Mouse (Mus musculus) gastrocnemius, postnatal 25 days (tissue): ENCODE results near the gene Olfr1427. TPM values are rescaled to one million over a fixed set of nuclear protein-coding genes. Genes with fewer than 3 reads are reported as not detected.
"Not testable (repeated sequence)": the region's sequence is repeated elsewhere in the genome, so short reads cannot be mapped to it uniquely, and the experiment has no call there.

Source experiments
- DNase-seq: peaks from one replicate; pipeline ENCODE4 v3.0.0; 2022
- long read RNA-seq, 2 experiments: library from polyadenylated mRNA; stranded (forward); transcript quantifications; one replicate each; pipeline ENCODE4 v2.0.0; 2021
- total RNA-seq, 2 experiments: library from RNA; stranded (reverse); gene quantifications; 1 replicate in 1 of 2; 2 replicates in 1 of 2; pipeline ENCODE4 v1.2.3; 2021

Gene Olfr1427
- not detected for total RNA-seq
- long read RNA-seq, experiment 1, result 0 reads
- long read RNA-seq, experiment 2, result 0 reads

DNA sequence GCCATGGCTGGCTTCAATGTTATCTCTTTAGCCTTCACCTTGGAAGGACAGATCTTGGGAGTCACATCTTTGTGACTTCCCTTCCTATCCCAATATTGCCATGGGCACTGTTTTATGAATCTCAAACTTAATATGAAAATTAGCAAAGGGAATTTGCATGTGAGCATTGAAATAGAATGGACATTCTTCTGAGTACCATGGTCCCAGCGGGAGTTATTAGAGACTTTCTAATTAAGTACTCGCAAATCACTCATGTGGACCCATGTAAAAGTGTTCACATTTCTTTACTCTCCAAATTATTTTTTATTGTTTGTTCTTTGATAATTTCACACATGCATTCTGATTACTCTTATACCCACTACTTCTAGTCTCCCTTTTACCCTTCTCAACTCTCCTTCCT, at the start of gene Olfr1427:
TSS of gene Olfr1427 (minus strand) at position 101 of the 400 bp plus-strand sequence.
- no peak for DNase-seq

DNA sequence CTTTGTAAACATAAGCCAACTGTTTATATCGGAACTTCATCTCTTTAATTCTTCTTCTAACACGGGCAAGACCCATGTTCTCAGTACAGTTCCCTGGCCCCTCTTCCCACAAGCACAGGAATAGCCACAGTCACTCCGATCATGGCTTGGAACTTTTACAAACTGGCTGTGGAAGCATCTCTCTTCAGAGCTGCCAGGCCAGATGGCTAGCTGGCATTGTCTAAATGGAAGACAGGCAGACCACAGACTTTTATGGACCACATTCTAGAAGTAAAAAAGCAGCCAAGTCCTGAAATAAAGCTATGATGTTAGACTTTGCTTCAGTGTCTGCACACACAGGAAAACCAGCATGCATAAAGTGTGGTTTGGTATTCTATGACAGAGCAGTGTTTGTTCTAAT, 42.3 kb upstream of the Olfr1427 start:
- DNase-seq, result no peak

GRCm38 (mm10) chr19:12143356-12143755, 40.2 kb upstream of the Olfr1427 start:
- peak; percentile 24 for DNase-seq

DNA sequence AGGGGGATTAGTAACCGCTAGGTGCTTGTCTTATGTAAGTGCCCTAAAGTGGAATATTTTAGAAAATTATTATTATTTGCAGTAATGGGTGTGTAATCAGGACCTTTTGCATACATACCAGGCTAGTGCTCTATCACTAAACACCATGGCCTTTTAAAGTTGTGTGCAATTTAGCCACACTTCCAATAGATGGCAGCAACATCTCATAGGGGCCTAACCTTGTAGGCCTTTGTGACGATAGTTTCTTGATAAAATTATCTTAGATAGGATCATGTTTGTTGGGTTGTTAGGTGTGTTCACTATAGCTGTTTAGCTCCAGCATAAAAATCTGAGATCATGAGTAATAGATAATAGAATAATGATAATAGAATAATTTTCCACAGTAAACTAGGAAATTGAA, 31.2 kb upstream of the Olfr1427 start:
- DNase-seq, result no peak

DNA sequence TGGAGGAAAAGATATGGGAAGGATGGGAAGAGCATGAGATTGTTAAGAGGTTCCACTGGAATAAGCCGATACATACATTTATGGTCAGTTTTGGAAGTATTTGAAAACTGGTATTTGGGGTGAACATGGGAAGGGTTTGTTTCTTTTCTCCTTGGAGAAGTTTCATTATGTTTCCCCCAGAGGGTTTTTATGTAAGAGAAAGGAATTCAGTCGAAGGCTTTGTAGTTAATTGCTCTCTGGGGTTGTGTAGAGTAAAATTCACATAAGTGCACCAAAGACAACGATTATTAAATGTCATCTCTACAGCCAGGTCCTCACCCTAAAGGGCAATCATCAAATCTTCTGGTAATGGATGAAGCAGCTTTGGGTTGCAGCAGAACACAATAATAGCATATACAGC, 20.0 kb upstream of the Olfr1427 start, which contains the start of gene Olfr76:
TSS of gene Olfr76 (minus strand) at position 101 of the 400 bp plus-strand sequence.
- DNase-seq, result no peak

GRCm38 (mm10) chr19:12116464-12116863, 13.3 kb upstream of the Olfr1427 start:
- no peak for DNase-seq

GRCm38 (mm10) chr19:12115797-12116196, 12.7 kb upstream of the Olfr1427 start, which contains the start of gene Olfr1428:
Gene Olfr1428, minus strand, starts transcription at chr19:12115897.
- no peak for DNase-seq

DNA sequence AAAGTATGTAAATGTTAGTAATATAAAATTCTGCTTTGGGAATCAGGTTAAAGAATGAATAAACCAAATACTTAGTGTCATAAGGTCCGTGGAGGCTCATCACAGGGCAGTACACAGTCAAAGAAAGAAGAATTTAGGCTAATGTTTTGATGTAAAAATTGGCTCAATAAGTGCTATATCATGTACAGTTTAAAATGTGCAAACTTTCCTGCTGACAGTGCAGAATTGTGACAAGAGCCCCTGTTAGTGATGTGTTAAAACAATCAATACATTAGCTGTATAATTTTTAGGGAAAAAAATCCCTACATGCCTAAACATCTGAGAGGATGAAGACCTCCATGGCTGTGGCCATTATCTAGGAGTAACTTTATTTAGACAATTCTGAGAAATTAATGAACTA, 10.7 kb upstream of the Olfr1427 start:
- no peak for DNase-seq

DNA sequence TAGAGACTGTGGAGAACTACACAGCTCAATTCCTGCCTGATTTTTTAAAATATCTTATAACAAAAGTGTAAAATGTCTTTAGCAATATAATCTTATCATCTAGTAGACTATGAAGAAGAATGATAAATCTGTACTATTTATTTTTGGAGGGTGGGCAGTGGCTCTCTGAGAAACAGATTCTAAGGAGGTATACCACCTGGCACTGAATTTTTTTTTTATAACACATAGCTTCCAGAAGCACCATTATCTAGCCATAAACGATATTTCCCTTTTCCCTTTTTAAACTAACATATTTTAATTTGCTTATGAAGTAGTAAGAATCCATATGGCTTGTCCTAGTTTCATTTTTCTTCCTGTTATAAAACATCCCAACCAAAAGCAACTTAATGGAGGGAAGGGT, 1.4 kb upstream of the Olfr1427 start:
- no peak for DNase-seq

GRCm38 (mm10) chr19:12091913-12092312, 11.2 kb downstream of the Olfr1427 start, which contains the start of gene Olfr1426:
Gene Olfr1426, minus strand, starts transcription at chr19:12092013.
- DNase-seq, result no peak

DNA sequence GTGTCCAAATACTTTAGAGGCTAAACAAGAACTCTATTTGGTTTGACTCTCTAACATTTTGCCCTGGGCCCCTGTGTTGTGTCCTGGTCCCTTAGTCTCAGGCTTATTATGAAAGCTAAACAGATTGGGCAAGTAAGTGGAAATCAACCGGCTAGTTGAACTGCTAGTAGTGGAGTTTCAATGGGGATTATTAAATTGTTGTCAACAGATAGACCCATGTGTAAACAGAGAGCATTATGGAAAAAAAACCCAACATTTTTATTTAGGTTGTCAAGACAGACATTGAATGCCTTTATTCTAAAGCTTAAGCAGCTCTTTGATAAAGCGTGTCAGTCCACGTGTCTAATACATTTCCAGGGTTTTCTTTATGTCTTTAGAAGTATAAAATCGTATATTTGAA, 25.5 kb downstream of the Olfr1427 start, which contains the start of gene Olfr1425:
TSS of gene Olfr1425 (minus strand) at position 101 of the 400 bp plus-strand sequence.
- not testable (repeated sequence) for DNase-seq

GRCm38 (mm10) chr19:12069546-12069945, 33.6 kb downstream of the Olfr1427 start:
- not testable (repeated sequence) for DNase-seq

- DNase-seq, result not testable (repeated sequence)
Observed at GRCm38 (mm10) chr19:12067806-12068205, 35.3 kb downstream of the Olfr1427 start.

DNA sequence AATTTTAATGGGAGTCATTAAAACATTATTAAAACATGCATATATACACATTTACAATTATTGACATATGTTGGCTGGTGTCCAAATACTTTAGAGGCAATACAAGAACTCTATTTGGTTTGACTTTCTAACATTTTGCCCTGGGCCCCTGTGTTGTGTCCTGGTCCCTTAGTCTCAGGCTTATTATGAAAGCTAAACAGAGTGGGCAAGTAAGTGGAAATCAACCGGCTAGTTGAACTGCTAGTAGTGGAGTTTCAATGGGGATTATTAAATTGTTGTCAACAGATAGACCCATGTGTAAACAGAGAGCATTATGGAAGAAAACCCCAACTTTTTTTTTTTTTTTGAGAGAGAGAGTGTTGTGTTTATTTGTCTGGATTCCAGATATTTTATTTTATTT, 40.6 kb downstream of the Olfr1427 start, which contains the start of gene Olfr1424:
TSS of gene Olfr1424 (minus strand) at position 101 of the 400 bp plus-strand sequence.
- DNase-seq, result not testable (repeated sequence)

Other genes starting within 250 kb of the Olfr1427 start
- not detected for gene Olfr1418, start 242.3 kb downstream of the Olfr1427 start, total RNA-seq
- not detected for gene Olfr1419, start 228.2 kb downstream of the Olfr1427 start, total RNA-seq
- gene Olfr1420, start 216.8 kb downstream of the Olfr1427 start, total RNA-seq, result not detected
- 10 to 100 TPM; 18.7 to 22.8 TPM for gene Patl1, start 190.9 kb downstream of the Olfr1427 start, total RNA-seq
- 10 to 100 TPM; 56.9 to 63.4 TPM for gene Osbp, start 137.4 kb downstream of the Olfr1427 start, total RNA-seq
- not detected for gene Olfr1423, start 62.0 kb downstream of the Olfr1427 start, total RNA-seq
- not detected for gene Olfr1424, start 40.7 kb downstream of the Olfr1427 start, total RNA-seq
- not detected for gene Olfr1425, start 25.6 kb downstream of the Olfr1427 start, total RNA-seq
- not detected for gene Olfr1426, start 11.3 kb downstream of the Olfr1427 start, total RNA-seq
- not detected for gene Olfr1428, start 12.6 kb upstream of the Olfr1427 start, total RNA-seq
- not detected for gene Olfr76, start 19.9 kb upstream of the Olfr1427 start, total RNA-seq
- not detected for gene Olfr1555-ps1, start 66.8 kb upstream of the Olfr1427 start, total RNA-seq
- gene Olfr1431, start 97.3 kb upstream of the Olfr1427 start, total RNA-seq, result not detected
- not detected for gene Olfr1432, start 129.3 kb upstream of the Olfr1427 start, total RNA-seq
- not detected for gene Olfr262, start 138.3 kb upstream of the Olfr1427 start, total RNA-seq
- not detected for gene Olfr235, start 157.7 kb upstream of the Olfr1427 start, total RNA-seq
- gene Olfr1434, start 176.5 kb upstream of the Olfr1427 start, total RNA-seq, result not detected
- gene Olfr1436, start 195.8 kb upstream of the Olfr1427 start, total RNA-seq, result not detected
- gene Olfr1437, start 221.8 kb upstream of the Olfr1427 start, total RNA-seq, result not detected
- gene Olfr1438-ps1, start 232.6 kb upstream of the Olfr1427 start, total RNA-seq, result not detected